Mouse (Mus musculus): ENCODE data around the gene Agap2. TPM values are rescaled to one million over a fixed set of nuclear protein-coding genes. Genes with fewer than 3 reads are reported as not detected.
A peak's percentile ranks its signal among the peaks of the same experiment; 100 is the strongest.

The Agap2 gene
- total RNA-seq, 4 experiments from 2014 or later: 595 to 685 (median 631) TPM

DNA sequence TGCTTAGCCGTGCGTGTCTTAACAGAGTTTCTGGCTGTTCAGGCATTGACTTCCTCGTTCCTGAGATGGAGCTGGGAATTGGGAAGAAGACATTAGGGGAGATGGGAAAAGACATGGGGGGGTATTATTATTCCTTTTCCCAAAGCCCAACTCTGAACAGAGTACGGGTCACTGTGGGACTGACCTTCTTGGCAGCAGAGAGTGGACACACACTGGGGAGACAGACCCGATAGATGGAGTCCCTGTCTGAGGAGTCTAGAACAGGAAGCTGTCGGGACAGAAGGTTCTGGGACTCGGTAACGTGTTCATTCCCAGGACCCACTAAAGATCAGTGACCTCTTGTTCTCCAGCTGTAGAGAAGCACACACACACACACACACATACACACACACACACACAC, 567 bp downstream of the Agap2 start:
- DNase-seq (ENCODE audit: low spot score in 2 of 2): no peak

DNA sequence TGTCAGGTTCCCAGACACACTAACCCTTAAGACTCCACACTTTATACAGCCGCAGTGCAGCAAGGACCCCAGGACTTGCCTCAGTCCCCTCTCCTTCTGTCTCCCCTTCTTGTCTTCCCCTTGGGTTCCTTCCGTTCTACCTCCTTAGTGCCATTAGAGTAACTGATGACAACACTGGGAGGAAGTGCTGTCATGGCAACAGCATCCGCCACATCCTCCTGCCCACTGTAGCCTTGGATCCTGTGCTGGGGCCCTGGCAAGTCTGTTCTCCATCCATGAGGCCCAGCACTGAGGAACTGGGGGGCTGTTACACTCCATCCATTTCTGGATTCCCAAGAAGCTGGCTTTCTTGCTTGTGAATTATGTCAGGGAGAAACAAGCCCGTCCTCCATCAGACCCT, 998 bp downstream of the Agap2 start:
- DNase-seq (ENCODE audit: low spot score in 2 of 2): no peak

- DNase-seq (ENCODE audit: low spot score in 2 of 2): no peak
Observed at GRCm38 (mm10) chr10:127077515-127077914, 2.4 kb downstream of the Agap2 start.

GRCm38 (mm10) chr10:127078001-127078676, 3.1 kb downstream of the Agap2 start:
- peak in 1 of 2 experiments; percentile 86 for DNase-seq (ENCODE audit: low spot score in 2 of 2)

DNA sequence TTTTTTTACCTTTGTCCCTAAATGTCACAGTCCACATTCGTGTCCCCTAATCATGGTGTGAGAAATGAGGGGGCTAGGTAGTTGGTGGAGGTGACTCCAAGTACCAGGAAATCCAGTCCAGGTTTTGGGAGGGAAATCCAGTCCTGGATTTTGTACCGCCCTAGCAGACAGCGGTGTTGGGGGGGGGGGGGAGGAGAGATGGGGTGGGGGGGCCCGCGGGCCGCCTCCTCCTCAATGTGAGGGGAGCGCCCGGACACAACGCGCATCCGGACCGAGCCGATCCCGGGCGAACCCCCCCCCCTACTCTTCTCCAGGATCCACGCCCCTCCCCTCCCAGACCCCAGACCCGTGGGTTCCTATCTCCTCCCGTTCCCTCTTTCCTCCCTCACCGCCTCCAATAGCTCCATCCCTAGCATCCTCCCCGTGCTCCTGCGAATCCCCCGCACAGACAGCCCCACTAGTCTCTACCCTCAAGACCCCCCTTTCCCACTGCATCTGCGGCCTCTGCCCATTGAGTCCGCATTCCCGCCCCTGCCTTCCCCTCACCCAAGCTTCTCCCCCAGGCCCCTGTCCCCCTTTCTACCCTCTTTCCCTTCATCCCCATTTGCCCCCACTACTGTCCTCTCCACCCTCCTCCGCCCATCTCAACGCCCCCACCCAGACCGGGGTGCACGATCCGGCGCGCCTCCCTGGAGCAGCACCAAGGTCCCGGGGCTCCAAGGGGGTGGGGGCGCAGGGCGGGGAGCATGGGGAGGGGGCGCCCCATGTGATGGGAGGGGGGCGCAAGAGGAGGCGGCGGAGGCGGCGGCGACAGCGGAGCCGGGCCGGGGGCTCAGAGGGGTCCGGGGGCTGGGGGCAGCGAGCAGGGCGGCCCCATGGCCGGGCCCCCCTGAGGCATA, 3.8 kb downstream of the Agap2 start:
- DNase-seq (ENCODE audit: low spot score in 2 of 2): no peak

GRCm38 (mm10) chr10:127079665-127080391, 4.7 kb downstream of the Agap2 start:
- DNase-seq (ENCODE audit: low spot score in 2 of 2): no peak

DNA sequence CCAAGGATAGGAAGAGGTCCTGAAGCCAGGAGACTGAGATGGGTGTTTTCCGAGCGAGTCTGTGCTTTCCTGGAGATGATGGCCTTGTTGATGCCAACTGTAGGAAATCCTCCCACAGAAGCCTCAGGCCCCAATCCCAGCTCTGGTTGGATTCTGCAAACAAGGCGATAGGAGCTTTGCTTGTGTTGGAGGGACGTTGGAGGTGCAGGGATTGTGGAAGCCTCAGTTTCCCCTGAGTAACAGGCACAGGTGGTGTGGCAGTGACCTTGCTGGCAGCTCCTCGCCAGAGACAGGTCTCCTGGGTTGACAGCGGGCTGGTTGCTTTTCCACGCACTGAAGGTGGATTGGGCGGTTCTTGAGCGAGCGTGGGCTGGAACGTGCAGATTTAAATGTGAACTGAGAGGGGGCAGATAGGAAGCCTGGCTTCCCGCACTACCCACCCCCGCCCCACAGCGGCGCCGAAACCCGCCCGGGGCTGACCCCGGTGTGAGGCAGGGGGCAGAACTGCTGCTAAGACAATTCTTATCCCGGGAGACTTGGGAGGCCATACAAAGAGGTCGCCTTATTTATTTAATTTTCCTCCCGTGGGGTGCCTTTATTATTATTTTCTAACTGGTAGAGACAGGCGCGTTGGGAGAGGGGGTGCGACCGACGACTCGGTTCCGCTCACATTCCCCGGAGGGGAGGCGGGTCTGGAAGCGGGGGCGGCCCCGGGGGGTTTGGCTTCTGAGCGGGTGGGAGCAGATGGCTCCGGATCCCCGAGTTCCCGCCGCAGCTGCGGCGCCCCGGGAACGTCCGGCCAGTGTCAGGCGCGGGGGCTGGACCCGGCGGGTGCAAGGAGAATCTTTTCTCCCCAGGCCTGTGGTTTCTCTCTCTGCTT, 6.1 kb downstream of the Agap2 start:
- DNase-seq (ENCODE audit: low spot score in 2 of 2): no peak

DNA sequence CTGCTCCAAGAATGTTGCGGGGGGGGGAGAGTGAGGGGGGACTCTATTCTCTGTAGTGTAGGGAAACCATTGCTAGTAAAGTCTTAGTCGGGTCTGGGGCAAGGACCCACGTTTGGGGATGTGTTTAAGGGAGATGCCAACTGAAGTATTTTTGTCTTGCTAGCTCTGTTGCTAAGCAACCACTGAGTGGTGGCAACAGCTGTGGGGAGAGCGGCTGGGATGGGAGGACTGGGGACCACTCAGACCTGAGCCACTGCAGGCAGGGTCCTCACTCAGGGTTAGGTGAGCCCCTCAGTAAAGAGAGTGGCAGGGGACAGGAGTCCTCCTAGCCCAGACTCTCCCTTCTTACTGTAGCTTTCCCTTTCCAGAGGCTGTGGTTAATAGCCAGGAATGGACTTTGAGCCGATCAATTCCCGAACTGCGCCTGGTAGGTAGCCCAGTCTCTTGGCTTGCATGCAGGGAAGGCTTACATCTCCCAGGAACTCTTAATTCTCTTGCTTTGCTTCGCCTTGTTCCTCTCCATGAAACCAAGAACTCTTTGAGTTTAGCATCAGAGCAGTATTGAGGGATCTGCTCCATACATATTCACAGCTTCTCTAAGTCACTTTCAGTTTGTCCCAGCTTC, 7.0 kb downstream of the Agap2 start:
- no peak for DNase-seq (ENCODE audit: low spot score in 2 of 2)

DNA sequence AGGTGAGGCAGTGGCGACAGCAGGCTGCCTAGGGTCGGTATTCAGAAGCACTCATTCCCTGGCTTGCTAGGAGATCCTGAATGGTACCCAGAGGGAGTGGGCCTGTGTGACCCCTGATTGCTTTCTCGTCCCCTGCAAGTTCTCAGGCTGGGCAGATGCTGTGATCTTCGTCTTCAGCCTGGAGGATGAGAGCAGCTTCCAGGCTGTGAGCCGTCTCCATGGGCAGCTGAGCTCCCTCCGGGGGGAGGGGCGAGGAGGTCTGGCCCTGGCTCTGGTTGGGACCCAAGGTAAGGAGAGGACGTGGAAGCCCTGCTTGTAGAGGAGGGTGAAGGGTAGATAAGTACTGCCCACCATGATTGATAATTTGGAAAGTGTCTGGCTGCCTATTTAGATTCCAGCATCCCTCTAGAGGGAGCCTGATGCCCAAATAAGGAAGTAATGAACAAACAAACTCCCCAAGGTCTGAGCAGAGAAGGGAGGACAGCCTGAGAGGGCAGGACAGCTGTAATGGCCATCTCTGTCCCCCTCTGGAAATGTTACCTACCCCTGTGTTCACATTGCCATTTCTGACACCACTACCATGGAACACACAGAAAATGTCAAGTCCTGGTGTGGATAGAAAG, 8.3 kb downstream of the Agap2 start:
- peak in 1 of 2 experiments; percentile 5 for DNase-seq (ENCODE audit: low spot score in 2 of 2)

DNA sequence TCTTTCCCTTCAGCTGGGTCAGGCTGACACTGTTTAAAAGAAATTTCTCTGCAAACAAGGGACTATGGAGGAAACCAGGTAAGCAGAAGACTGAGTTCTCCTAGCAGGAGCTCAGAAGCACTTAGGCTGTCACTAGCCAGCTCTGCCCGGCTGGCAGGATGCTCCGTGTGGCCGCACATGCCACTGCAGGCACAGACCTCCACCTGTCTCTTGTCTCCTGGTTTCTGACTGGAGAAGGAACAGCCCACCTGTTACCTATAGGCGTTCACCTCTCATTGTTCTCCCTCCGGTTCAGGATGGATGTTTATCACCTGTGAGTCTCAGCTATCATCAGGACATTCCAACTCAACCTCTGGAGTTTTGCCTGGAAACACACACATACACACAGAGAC, 8.8 kb downstream of the Agap2 start:
- no peak for DNase-seq (ENCODE audit: low spot score in 2 of 2)

- DNase-seq (ENCODE audit: low spot score in 2 of 2): no peak
Observed at GRCm38 (mm10) chr10:127085052-127085451, 10.0 kb downstream of the Agap2 start.

DNA sequence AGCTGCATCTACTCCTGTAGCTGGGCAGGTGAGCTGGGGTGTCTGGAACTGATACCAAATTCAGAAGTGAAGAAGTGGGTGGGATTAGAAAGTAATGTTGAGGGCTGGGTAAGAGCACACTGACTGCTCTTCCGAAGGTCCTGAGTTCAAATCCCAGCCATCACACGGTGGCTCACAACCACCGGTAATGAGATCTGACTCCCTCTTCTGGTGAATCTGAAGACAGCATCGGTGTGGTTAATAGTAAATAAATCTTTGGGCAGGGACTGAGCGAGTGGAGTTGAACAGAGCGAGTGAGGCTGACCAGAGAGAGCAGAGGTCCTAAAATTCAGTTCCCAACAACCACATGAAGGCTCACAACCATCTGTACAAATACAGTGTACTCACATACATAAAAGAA, 10.5 kb downstream of the Agap2 start:
- DNase-seq (ENCODE audit: low spot score in 2 of 2): no peak

DNA sequence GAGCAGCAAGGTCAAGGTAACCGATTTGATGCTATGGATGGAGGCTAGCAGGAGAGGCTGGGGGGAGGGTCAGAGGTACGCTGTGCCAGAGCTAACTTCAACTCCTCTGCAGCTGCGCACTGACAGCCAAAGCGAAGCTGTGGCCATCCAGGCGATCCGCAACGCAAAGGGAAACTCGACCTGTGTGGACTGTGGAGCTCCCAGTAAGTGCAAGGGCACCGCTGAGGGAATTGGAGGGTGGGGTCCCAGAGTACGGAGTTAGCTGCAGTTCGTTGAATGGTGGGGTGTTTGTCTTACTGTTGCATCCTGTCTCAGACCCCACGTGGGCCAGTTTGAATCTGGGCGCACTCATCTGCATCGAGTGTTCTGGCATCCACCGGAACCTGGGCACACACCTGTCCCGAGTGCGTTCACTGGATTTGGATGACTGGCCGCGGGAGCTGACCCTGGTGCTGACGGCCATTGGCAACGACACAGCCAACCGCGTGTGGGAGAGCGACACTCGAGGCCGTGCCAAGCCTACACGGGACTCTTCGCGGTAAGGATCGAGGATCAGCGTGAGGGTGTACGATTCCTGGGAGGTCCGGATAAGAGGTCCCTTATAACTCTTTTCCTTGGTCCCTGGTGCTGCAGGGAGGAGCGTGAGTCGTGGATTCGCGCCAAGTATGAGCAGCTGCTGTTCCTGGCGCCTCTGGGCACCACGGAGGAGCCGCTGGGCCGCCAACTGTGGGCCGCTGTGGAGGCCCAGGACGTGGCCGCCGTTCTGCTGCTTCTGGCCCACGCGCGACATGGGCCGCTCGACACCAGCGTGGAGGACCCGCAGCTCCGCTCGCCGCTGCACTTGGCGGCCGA, 15.7 kb downstream of the Agap2 start:
- no peak for DNase-seq (ENCODE audit: low spot score in 2 of 2)

DNA sequence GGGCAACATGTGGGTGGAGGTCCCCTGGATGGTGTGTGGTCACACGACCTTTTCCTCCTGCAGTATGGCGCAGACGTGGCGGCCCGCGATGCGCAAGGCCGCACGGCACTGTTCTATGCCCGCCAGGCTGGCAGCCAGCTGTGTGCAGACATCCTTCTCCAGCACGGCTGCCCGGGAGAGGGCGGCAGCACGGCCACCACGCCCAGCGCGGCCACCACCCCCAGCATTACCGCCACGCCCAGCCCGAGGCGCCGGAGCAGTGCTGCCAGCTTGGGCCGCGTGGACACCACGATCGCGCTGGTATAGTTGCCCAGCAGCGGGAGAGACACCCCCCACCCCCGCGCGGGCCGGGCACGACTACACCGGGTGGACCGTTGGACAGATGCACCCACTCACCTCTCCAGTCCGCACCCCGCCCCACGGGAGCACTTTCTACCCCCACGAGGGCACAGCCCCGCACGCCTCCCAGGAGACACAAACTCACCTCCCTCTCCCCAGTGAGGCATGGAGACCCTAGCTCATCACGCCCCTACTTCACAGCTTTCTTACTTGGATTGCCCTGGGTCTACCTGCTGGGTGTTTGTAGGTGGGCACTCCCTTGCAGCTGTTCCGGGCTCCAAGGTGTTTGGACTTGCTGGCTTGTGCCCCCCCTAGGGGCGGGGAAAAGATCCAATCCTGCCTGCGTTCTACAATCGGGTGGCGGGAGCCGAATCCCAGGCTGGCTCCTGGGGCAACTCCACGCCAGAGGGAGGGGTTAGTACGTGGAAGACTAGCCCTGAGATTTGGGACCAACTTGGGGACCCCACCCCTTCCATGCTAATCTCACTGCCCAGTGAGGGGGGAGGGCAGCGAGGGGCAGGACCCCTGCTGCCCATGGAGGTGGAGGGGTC, 16.7 kb downstream of the Agap2 start:
- no peak for DNase-seq (ENCODE audit: low spot score in 2 of 2)

DNA sequence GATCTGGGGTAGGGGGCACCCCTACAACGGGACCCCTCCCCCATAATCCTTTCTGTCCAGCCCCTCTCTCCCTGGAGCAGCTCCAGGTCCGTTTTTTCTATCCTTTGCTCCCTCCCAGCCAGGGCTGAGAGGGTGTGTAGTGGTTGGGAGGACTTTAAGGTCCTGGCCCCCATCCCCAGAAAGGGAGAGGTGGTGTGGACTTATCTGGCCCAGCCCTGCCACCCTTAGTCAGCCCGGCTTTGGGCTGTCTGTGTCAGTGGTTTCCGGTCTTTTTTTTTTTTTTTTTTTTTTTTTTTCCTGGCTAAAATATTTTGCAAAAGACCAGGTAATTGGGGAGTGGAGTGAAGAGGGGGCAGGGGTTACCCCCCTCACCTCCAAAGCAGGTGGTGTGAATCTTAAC, 17.7 kb downstream of the Agap2 start:
- DNase-seq (ENCODE audit: low spot score in 2 of 2): no peak

- peak in 1 of 2 experiments; percentile 42 for DNase-seq (ENCODE audit: low spot score in 2 of 2)
Observed at GRCm38 (mm10) chr10:127094382-127094802, 19.3 kb downstream of the Agap2 start.

GRCm38 (mm10) chr10:127098514-127098913, 23.4 kb downstream of the Agap2 start:
- no peak for DNase-seq (ENCODE audit: low spot score in 2 of 2)

DNA sequence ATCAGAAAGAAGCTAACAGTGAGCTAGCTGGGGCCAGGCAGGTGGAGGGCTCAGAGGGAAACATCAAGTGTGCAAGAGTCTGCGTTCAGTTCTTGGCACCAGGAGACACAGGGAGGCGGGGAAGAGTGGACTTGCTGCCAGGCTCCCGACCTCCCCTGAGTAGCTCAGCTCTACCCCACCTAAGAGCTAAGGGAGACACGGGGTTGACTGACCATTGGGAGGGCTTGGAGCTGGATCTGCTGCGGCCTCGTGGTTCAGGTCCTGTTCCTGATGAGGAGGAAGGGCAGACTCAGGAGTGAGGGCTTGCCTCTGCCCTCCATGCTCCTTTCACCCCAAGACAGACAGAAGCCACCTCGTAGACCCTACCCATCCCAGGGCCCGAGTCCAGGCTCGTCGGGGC, 24.1 kb downstream of the Agap2 start:
- DNase-seq (ENCODE audit: low spot score in 2 of 2): no peak

All from left cerebral cortex, adult 8-10 months (tissue).